17 mouse cellular contexts compared by ENCODE assay signal in the genomic region with DNA sequence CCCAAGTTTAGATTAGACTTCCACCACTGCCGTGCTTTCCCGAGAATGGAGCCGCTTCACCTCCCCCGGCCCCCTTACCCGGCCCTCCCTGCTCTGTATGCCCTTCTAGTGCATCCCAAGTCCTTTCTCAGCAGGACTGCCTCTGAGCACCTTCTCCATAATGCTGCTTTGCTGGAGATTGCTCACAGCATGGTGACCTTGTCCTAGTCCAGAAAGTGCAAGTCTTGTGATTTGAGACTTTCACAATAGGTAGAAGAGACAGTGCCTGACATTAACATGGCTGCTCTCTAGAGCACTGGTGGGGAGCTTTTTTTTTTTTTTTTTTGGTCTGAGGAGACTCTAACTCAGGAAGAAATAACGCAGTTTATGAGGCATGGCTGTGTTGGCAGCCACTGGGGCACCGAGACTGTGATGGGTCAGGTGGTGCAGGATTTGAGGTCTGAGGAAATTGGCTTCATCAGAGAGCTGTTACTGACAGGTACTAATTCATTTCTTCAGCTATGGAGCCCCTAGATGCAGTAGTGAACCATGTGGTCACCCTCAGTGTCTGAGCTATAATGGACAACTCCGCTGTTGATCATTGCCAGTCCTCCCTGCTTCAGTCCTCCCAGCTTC.
"Had no signal": no experiment of that assay in that cellular context is flagged by ENCODE, and none has a peak within 500 bp of the region (broad histone marks: within the 10 kb centered on the region; RNA-seq: fewer than 3 reads in every experiment).

No protein-coding gene starts in this region.

- H3K9ac ChIP-seq: lung, embryonic 15.5 days; midbrain, embryonic 13.5 days; midbrain, embryonic 15.5 days; neural tube, embryonic 12.5 days; stomach, embryonic 15.5 days had no signal

- ATAC-seq: lung, postnatal 0 days; midbrain, embryonic 13.5 days; midbrain, embryonic 15.5 days had no signal

- H3K27me3 ChIP-seq: lung, embryonic 15.5 days; megakaryocyte, embryonic 14.5 days; midbrain, embryonic 13.5 days; midbrain, embryonic 15.5 days; neural tube, embryonic 12.5 days; stomach, embryonic 15.5 days had no signal

- H3K4me1 ChIP-seq: lung, embryonic 15.5 days; midbrain, embryonic 13.5 days; neural tube, embryonic 12.5 days; stomach, embryonic 15.5 days had no signal

- H3K9me3 ChIP-seq: lung, embryonic 15.5 days; megakaryocyte, embryonic 14.5 days; midbrain, embryonic 13.5 days; midbrain, embryonic 15.5 days; neural tube, embryonic 12.5 days; stomach, embryonic 15.5 days had no signal

- H3K4me2 ChIP-seq: lung, embryonic 15.5 days; midbrain, embryonic 11.5 days; midbrain, embryonic 13.5 days; midbrain, embryonic 15.5 days; neural tube, embryonic 12.5 days; stomach, embryonic 15.5 days had no signal

- DNase-seq: lung, adult 2 months; lung, postnatal 14 days; lung, postnatal 36 days; right cerebral cortex, postnatal 14 days; thymus, adult 2 months; thymus, postnatal 25 days; thymus, postnatal 4 days had no signal

- H3K27ac ChIP-seq: lung, embryonic 15.5 days; macrophage; midbrain, embryonic 13.5 days; midbrain, embryonic 15.5 days; neural tube, embryonic 12.5 days; stomach, embryonic 15.5 days; stomach, postnatal 0 days had no signal

- H3K4me3 ChIP-seq: lung, embryonic 15.5 days; megakaryocyte, embryonic 14.5 days; midbrain, embryonic 13.5 days; midbrain, embryonic 15.5 days; neural tube, embryonic 12.5 days; stomach, embryonic 15.5 days had no signal
